Mouse (Mus musculus): ENCODE results near the gene Foxn3. TPM values are rescaled to one million over a fixed set of nuclear protein-coding genes. Genes with fewer than 3 reads are reported as not detected.

The Foxn3 gene
- total RNA-seq, 2 experiments from 2014 or later: 52.6 to 89.1 TPM

- no peak for DNase-seq
Observed at GRCm38 (mm10) chr12:99329301-99330257, 233.8 kb downstream of the Foxn3 start.

- no peak for DNase-seq
Observed at GRCm38 (mm10) chr12:99326157-99326556, 237.2 kb downstream of the Foxn3 start.

- no peak for DNase-seq
Observed at GRCm38 (mm10) chr12:99321633-99322431, 241.6 kb downstream of the Foxn3 start.

GRCm38 (mm10) chr12:99320966-99321496 lies 242.4 kb downstream of the Foxn3 start:
- DNase-seq: no peak

- no peak for DNase-seq
Observed at GRCm38 (mm10) chr12:99319896-99320295, 243.5 kb downstream of the Foxn3 start.

GRCm38 (mm10) chr12:99319171-99319570 lies 244.2 kb downstream of the Foxn3 start:
- no peak for DNase-seq

GRCm38 (mm10) chr12:99315931-99316330 lies 247.5 kb downstream of the Foxn3 start:
- DNase-seq: no peak

- no peak for DNase-seq
Observed at GRCm38 (mm10) chr12:99314817-99315216, 248.6 kb downstream of the Foxn3 start.

- no peak for DNase-seq
Observed at GRCm38 (mm10) chr12:99311303-99311702, 252.1 kb downstream of the Foxn3 start.

GRCm38 (mm10) chr12:99309937-99310336 lies 253.4 kb downstream of the Foxn3 start:
- no peak for DNase-seq

GRCm38 (mm10) chr12:99308541-99309089 lies 254.8 kb downstream of the Foxn3 start:
- DNase-seq: no peak

GRCm38 (mm10) chr12:99306536-99307204 lies 256.7 kb downstream of the Foxn3 start:
- no peak for DNase-seq

GRCm38 (mm10) chr12:99305784-99306535 lies 257.4 kb downstream of the Foxn3 start:
- DNase-seq: no peak

GRCm38 (mm10) chr12:99305324-99305723 lies 258.1 kb downstream of the Foxn3 start:
- no peak for DNase-seq

- no peak for DNase-seq
Observed at GRCm38 (mm10) chr12:99304056-99304455, 259.3 kb downstream of the Foxn3 start.

- DNase-seq: no peak
Observed at GRCm38 (mm10) chr12:99303581-99303980, 259.8 kb downstream of the Foxn3 start.

- no peak for DNase-seq
Observed at GRCm38 (mm10) chr12:99299900-99300299, 263.5 kb downstream of the Foxn3 start.

- DNase-seq: no peak
Observed at GRCm38 (mm10) chr12:99298851-99299600, 264.4 kb downstream of the Foxn3 start.

- no peak for DNase-seq
Observed at GRCm38 (mm10) chr12:99298242-99298641, 265.1 kb downstream of the Foxn3 start.

GRCm38 (mm10) chr12:99297792-99298191 lies 265.6 kb downstream of the Foxn3 start:
- no peak for DNase-seq
